Mouse (Mus musculus) T-helper 2 cell (primary cell): ENCODE measurements at regions not wholly inside any gene's neighbourhood (a gene's known extent, or its start where the extent isn't known, plus 50 kb on each side); places are given as distances from the start of the nearest gene placed in this dataset.

Experiments used
- in situ Hi-C: fragments of 300-600 bp; cut with MboI, MseI; formaldehyde crosslinking; loops from one replicate; pipeline ENCODE4 v1.15.1; 2025; ENCODE audit warnings: high pct_unique_total_duplicates

GRCm38 (mm10) chr17:41525101-41525500 lies 590.3 kb upstream of the Cenpq start:
- in situ Hi-C loops, result no loop called here

GRCm38 (mm10) chr17:41512041-41512440 lies 577.2 kb upstream of the Cenpq start:
- in situ Hi-C loops, result loop anchor here (10.0 kb wide), 1 partner anchor 333 kb away; no protein-coding TSS in a partner anchor

GRCm38 (mm10) chr17:41505000-41505399 lies 570.2 kb upstream of the Cenpq start:
- in situ Hi-C loops, result no loop called here
